Mouse (Mus musculus) testis, adult 2 months (tissue): ENCODE data around the gene Msgn1.

Source experiments
- CTCF ChIP-seq: fragments of 200-500 bp; IDR thresholded peaks from 2 replicates; pipeline ENCODE4 v1.5.1; 2012; ENCODE audit warnings: low read depth, mild to moderate bottlenecking, inconsistent platforms, low read length, moderate library complexity; ENCODE audit not compliant: control insufficient read depth, insufficient read depth, insufficient replicate concordance
- POLR2A ChIP-seq: fragments of 200-500 bp; IDR thresholded peaks from 2 replicates; pipeline ENCODE4 v1.6.1; 2012; ENCODE audit warnings: low read depth, mild to moderate bottlenecking, inconsistent platforms, low read length, moderate library complexity; ENCODE audit not compliant: control insufficient read depth

GRCm38 (mm10) chr12:11235996-11236395 is 27.2 kb upstream of the Msgn1 start:
- TF ChIP-seq POLR2A (no peak), CTCF (no peak)
